Mouse (Mus musculus): Measurements from ENCODE around the gene Zfp804a. TPM values are rescaled to one million over a fixed set of nuclear protein-coding genes. Genes with fewer than 3 reads are reported as not detected.

The Zfp804a gene
- polyA plus RNA-seq, 1 experiment from 2014 or later, result 11.8 TPM

GRCm38 (mm10) chr2:82210605-82211004 is 157.6 kb downstream of the Zfp804a start:
- 82% methylated on average over 1 of the region's 1 CpGs for WGBS
- peaks cover 4% of the 10 kb centered on the region; the same call in 1 of the 2 replicates for H3K9me3 ChIP-seq (ENCODE audit: control insufficient read depth, low read length)
- no peak for ATAC-seq
- H3K36me3 ChIP-seq (ENCODE audit: control insufficient read depth, insufficient read depth, low read length), result no peaks in the 10 kb centered on the region
- no peak overlapping the region for H3K27ac ChIP-seq (ENCODE audit: low read depth, low read length)
- H3K4me2 ChIP-seq (ENCODE audit: low read length), result no peak overlapping the region
- no peaks in the 10 kb centered on the region for H3K4me1 ChIP-seq (ENCODE audit: control insufficient read depth, insufficient read depth, low read depth, low read length)
- no peaks in the 10 kb centered on the region for H3K27me3 ChIP-seq (replicated peaks; ENCODE audit: control insufficient read depth, insufficient read depth, low read length)
- no peak overlapping the region for H3K4me3 ChIP-seq (ENCODE audit: low read length)
- H3K9ac ChIP-seq (ENCODE audit: low read depth, low read length), result no peak overlapping the region

DNA sequence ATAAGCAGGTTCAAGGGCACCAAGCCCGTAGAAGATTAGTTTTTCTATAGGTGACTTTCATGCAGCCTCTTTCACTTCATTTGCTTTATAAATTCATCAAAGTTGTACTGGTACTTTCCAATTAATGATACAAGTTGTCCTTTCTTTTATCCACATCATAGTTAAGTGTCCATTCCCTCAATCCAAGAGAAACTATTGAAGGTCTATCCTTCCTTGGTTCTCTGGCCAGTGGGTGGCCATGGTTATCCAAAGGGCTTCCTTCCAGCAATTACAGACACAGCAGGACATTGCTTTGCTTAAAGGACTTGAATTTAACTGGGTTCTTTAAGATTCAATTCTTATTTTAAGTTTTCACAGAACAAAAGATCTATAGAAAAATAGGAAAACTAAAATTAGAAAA is 158.9 kb downstream of the Zfp804a start:
- Histone ChIP-seq H3K4me3 (ENCODE audit: low read length) (no peak overlapping the region), H3K9me3 (ENCODE audit: control insufficient read depth, low read length) (peaks cover 4% of the 10 kb centered on the region; the same call in 1 of the 2 replicates), H3K4me2 (ENCODE audit: low read length) (no peak overlapping the region), H3K27ac (ENCODE audit: low read depth, low read length) (no peak overlapping the region), H3K4me1 (ENCODE audit: control insufficient read depth, insufficient read depth, low read depth, low read length) (no peaks in the 10 kb centered on the region), H3K27me3 (replicated peaks; ENCODE audit: control insufficient read depth, insufficient read depth, low read length) (no peaks in the 10 kb centered on the region), H3K9ac (ENCODE audit: low read depth, low read length) (no peak overlapping the region), H3K36me3 (ENCODE audit: control insufficient read depth, insufficient read depth, low read length) (no peaks in the 10 kb centered on the region)
- 57% methylated on average over 1 of the region's 1 CpGs for WGBS
- ATAC-seq, result no peak

DNA sequence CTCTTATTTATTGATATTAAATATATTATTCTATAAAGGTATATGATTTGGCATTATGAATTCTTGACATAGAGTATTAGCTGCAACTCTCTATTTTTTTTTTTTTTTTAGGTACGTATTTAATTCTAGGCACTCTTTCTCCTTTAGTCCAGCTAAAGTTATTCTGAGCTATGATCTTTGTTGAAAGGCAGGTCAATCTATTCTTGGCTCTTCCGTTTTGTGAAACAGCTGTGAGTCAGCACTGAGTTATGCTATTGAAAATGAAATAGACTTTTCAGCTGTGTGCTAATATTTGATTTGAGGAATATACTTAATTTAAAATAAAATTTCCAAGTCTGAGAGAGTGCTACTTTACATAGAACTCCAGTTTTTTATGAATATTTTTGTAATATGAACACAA is 164.9 kb downstream of the Zfp804a start:
- Histone ChIP-seq H3K4me3 (ENCODE audit: low read length) (no peak overlapping the region), H3K36me3 (ENCODE audit: control insufficient read depth, insufficient read depth, low read length) (no peaks in the 10 kb centered on the region), H3K27ac (ENCODE audit: low read depth, low read length) (no peak overlapping the region), H3K4me2 (ENCODE audit: low read length) (no peak overlapping the region), H3K4me1 (ENCODE audit: control insufficient read depth, insufficient read depth, low read depth, low read length) (no peaks in the 10 kb centered on the region), H3K27me3 (replicated peaks; ENCODE audit: control insufficient read depth, insufficient read depth, low read length) (no peaks in the 10 kb centered on the region), H3K9me3 (ENCODE audit: control insufficient read depth, low read length) (peaks cover 4% of the 10 kb centered on the region; the same call in 1 of the 2 replicates), H3K9ac (ENCODE audit: low read depth, low read length) (no peak overlapping the region)
- no peak for ATAC-seq
- 80% methylated on average over 2 of the region's 2 CpGs for WGBS

DNA sequence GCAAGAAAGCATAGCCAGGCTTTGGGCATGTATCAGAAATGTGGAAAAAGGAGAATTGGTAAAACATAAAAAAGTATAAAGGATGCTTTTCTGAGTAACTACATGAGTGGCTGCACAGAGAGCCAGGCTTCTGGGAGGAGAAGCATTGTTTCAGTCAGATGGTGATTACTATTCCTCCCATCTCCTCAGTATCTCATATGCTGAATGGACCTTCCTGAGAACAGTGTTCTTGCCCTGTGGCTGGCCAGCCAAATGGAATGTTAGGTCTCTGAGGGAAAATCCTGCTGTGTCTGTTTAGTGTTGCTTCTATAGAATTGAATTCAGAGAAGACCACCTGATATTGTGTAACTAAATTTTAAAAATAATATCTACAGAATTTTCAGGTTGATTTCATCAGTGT is 193.0 kb downstream of the Zfp804a start:
- Histone ChIP-seq H3K9me3 (ENCODE audit: control insufficient read depth, low read length) (no peaks in the 10 kb centered on the region), H3K27ac (ENCODE audit: low read depth, low read length) (no peak overlapping the region), H3K36me3 (ENCODE audit: control insufficient read depth, insufficient read depth, low read length) (no peaks in the 10 kb centered on the region), H3K4me2 (ENCODE audit: low read length) (no peak overlapping the region), H3K27me3 (replicated peaks; ENCODE audit: control insufficient read depth, insufficient read depth, low read length) (no peaks in the 10 kb centered on the region), H3K4me1 (ENCODE audit: control insufficient read depth, insufficient read depth, low read depth, low read length) (no peaks in the 10 kb centered on the region), H3K9ac (ENCODE audit: low read depth, low read length) (no peak overlapping the region), H3K4me3 (ENCODE audit: low read length) (no peak overlapping the region)
- ATAC-seq, result no peak

DNA sequence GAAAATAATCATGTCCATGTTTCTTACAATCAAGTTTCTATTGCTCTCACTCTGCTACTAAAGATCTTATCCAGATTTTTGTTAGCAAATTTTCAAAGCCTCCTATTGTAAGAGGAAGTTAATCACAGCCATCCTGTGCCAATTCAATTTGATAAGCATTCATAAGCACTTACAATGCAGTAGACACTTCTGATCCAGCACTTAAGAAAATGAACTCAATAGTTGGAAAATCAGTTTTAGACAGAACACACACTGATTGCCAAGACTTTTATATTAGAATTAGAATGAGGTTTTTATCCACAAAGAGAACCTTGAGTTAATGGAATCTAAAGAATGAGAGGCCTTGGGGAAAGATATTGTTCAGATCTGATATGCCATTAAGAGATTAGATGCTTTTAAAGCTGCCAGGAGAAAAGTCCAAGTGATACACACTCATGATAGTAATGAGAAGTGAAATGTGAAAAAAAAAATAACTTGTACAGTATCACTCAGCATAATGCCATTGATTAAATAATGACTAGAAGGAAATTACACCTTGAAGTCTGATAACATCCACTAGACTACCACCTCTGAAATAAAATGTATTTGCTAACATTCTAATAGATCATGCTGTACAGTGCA is 194.0 kb downstream of the Zfp804a start:
- Histone ChIP-seq H3K27ac (ENCODE audit: low read depth, low read length) (no peak overlapping the region), H3K4me1 (ENCODE audit: control insufficient read depth, insufficient read depth, low read depth, low read length) (no peaks in the 10 kb centered on the region), H3K9me3 (ENCODE audit: control insufficient read depth, low read length) (no peaks in the 10 kb centered on the region), H3K4me3 (ENCODE audit: low read length) (no peak overlapping the region), H3K4me2 (ENCODE audit: low read length) (no peak overlapping the region), H3K36me3 (ENCODE audit: control insufficient read depth, insufficient read depth, low read length) (no peaks in the 10 kb centered on the region), H3K27me3 (replicated peaks; ENCODE audit: control insufficient read depth, insufficient read depth, low read length) (no peaks in the 10 kb centered on the region), H3K9ac (ENCODE audit: low read depth, low read length) (no peak overlapping the region)
- ATAC-seq, result no peak

GRCm38 (mm10) chr2:82253382-82253781 is 200.4 kb downstream of the Zfp804a start:
- no peak overlapping the region for H3K27ac ChIP-seq (ENCODE audit: low read depth, low read length)

DNA sequence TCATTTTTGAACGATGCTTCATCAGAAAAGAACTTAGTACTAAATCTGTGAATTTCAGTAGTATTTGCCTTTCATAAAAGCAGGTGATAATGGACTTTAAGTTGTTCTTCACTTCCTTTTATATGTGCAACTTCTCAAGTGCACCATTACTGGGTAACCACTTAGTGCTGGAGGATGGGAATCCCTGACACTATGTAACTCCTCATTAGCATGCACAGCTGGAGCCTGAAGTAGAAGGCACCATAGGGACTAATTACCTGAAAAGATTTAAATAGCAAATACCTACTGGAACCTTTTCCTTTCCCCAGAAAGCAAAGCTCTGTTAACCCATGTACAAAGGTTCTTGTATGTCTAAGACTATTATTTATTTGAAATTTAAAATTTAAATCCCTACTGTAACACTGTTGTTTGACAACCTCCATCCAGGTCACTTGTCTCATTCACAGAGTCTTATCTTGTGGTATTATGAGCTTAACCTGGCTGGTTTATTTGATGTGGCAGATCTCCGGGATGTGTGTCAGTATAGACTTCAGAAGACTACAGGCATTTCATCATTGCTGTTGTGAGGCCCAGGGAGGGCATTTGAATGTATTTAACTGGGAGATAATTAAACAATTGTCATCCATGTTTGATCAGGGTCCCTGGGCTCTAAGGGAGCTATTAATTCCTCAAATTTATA is 229.7 kb downstream of the Zfp804a start:
- no peak overlapping the region for H3K4me2 ChIP-seq (ENCODE audit: low read length)
- no peaks in the 10 kb centered on the region for H3K27me3 ChIP-seq (replicated peaks; ENCODE audit: control insufficient read depth, insufficient read depth, low read length)
- no peak overlapping the region for H3K4me3 ChIP-seq (ENCODE audit: low read length)
- ATAC-seq, result 0 out of 2 replicates have a peak, but pooled peaks have one; percentile 54
- H3K36me3 ChIP-seq (ENCODE audit: control insufficient read depth, insufficient read depth, low read length), result no peaks in the 10 kb centered on the region
- H3K9ac ChIP-seq (ENCODE audit: low read depth, low read length), result no peak overlapping the region
- H3K4me1 ChIP-seq (ENCODE audit: control insufficient read depth, insufficient read depth, low read depth, low read length), result no peaks in the 10 kb centered on the region
- WGBS, result 73% methylated on average over 2 of the region's 2 CpGs
- no peak overlapping the region for H3K27ac ChIP-seq (ENCODE audit: low read depth, low read length)
- no peaks in the 10 kb centered on the region for H3K9me3 ChIP-seq (ENCODE audit: control insufficient read depth, low read length)

More at GRCm38 (mm10) chr2:82253382-82253781, 200.4 kb downstream of the Zfp804a start:
- no peak overlapping the region for H3K4me2 ChIP-seq (ENCODE audit: low read length)
- no peak for ATAC-seq
- peaks cover 3% of the 10 kb centered on the region; the same call in 1 of the 2 replicates for H3K36me3 ChIP-seq (ENCODE audit: control insufficient read depth, insufficient read depth, low read length)
- 80% methylated on average over 5 of the region's 5 CpGs for WGBS
- no peaks in the 10 kb centered on the region for H3K9me3 ChIP-seq (ENCODE audit: control insufficient read depth, low read length)
- no peaks in the 10 kb centered on the region for H3K4me1 ChIP-seq (ENCODE audit: control insufficient read depth, insufficient read depth, low read depth, low read length)
- no peak overlapping the region for H3K9ac ChIP-seq (ENCODE audit: low read depth, low read length)
- no peak overlapping the region for H3K4me3 ChIP-seq (ENCODE audit: low read length)
- no peaks in the 10 kb centered on the region for H3K27me3 ChIP-seq (replicated peaks; ENCODE audit: control insufficient read depth, insufficient read depth, low read length)

- Histone ChIP-seq H3K4me2 (ENCODE audit: low read length) (no peak overlapping the region), H3K4me1 (ENCODE audit: control insufficient read depth, insufficient read depth, low read depth, low read length) (no peaks in the 10 kb centered on the region), H3K27me3 (replicated peaks; ENCODE audit: control insufficient read depth, insufficient read depth, low read length) (no peaks in the 10 kb centered on the region), H3K9me3 (ENCODE audit: control insufficient read depth, low read length) (no peaks in the 10 kb centered on the region), H3K27ac (ENCODE audit: low read depth, low read length) (no peak overlapping the region), H3K4me3 (ENCODE audit: low read length) (no peak overlapping the region), H3K36me3 (ENCODE audit: control insufficient read depth, insufficient read depth, low read length) (no peaks in the 10 kb centered on the region), H3K9ac (ENCODE audit: low read depth, low read length) (no peak overlapping the region)
- no peak for ATAC-seq
- WGBS, result 82% methylated on average over 2 of the region's 2 CpGs
Measured at GRCm38 (mm10) chr2:82294932-82295493, 242.0 kb downstream of the Zfp804a start.
